Mouse (Mus musculus): ENCODE results near the gene Slc16a10.

The Slc16a10 gene

DNA sequence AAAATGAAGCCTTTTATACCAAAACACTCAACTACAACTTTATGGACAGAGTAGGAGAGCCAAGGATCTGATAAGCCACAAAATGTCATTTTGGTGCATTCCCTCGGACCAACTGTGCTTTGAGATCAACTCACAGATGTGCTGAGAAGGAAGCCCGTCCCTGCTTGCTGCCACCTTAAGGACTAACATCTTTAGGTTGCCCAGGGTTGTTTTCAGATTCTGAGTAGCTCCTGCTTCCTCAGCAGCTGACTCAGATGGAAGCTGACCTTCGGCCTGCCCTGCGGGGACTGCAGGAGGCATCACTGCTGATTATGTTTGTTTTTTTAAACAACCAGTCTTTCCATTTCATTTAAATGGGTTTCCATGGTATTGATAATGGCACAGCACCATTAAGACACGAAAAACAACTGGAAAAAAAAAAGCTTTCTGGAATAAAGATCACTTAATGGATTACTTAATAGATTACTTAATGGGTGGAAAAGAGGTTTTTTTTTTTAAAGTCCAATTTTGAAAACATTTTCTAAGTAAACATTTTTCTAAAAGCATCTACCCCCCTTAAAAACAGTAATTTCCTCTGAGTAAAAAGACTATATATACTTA is 78.7 kb downstream of the Slc16a10 start:
- DNase-seq = no peak

GRCm38 (mm10) chr10:40062812-40063211 is 79.2 kb downstream of the Slc16a10 start:
- no peak for DNase-seq

GRCm38 (mm10) chr10:40061926-40062325 is 80.1 kb downstream of the Slc16a10 start:
- no peak for DNase-seq

- DNase-seq = no peak
Measured at GRCm38 (mm10) chr10:40058786-40059120, 83.3 kb downstream of the Slc16a10 start.

DNA sequence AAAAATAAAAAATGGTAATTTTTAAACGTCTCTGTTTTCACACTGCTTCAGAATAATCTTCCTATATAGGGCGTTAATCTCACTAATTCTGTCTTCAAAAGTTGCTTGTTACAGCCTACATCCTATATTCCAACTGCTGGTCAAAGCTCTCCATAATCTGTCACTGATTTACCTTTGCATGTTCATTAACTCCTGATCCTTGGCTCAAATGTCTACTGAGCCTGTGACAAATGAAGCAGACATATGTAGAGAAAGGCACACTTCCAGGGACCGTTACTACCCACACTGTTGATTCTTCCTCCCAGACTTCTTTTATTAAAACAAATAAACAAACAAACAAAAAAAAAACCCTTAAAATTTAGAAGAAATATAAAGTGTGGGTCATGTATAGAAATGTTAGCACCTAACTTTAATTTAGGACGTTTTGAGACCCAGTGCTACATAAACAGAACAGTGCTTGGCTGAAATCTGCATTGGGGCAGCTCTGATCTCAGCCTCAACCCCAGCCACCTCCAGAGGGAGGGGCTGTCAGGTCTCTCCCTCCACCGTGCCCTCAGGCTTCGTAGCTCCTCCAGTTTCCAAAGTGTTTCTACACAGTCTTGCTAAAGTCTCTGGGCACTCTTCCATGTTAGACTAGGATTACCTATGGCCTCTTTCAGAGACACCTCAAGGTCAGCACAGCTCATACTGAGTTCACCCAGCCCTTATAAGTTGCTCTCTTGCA is 83.8 kb downstream of the Slc16a10 start:
- DNase-seq = no peak

DNA sequence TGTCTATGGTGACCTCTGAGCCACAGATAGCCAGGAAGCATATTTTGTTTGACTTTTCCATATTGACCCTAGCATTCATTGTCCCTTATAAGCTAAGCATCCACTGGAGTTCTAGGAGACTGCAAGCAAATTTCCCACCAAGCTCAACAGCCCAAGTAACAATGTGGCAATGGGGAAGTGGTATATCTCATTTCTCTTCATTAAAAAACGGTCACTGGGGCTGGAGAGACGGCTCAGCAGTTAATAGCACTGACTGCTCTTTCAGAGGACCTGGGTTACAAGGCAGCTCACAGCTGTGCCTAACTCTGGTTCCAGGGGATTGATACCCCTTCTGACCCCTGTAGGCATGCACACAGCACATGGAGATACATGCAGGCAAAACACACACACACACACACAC is 84.4 kb downstream of the Slc16a10 start:
- DNase-seq = no peak

- DNase-seq = no peak
Measured at GRCm38 (mm10) chr10:40054455-40054854, 87.6 kb downstream of the Slc16a10 start.

DNA sequence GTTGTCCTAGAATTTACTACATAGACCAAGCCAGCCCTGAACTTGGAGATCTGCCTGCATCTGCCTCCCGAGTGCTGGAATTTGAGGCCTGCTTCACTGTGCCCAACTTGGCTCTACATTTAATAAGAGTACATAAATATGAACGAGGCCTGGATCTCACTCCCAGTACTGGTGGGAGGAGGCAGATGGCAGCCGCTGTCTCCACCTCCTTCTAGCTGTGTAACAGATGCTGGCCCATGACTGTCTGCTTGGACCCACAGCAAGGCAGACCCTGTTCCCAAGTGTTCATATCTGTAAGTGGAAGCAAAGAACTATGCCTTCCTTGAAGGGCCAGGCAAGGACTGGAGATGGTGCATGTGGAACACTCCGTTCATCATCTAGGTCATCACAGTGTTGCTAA is 88.2 kb downstream of the Slc16a10 start:
- no peak for DNase-seq

- peak; percentile 34 for DNase-seq
Measured at GRCm38 (mm10) chr10:40053257-40053895, 88.7 kb downstream of the Slc16a10 start.

DNA sequence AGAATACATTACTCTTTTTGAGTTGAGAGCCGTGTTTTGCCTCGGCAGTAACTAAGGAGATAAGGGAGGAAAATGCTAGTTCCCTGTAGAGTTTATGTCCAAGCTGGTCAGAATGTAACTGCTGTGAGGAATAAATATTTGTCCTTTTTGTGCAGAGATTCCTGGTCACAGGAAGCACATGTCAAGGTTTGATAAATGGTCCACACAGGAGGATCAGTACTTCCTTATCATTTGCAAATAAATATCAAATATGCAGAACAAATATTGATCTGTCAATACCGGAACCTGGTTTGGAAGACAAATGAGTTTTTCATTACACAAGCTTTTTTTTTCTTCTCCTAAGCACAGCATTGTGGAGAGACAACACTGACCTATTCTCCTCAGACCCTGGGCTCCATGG is 90.1 kb downstream of the Slc16a10 start:
- no peak for DNase-seq

DNA sequence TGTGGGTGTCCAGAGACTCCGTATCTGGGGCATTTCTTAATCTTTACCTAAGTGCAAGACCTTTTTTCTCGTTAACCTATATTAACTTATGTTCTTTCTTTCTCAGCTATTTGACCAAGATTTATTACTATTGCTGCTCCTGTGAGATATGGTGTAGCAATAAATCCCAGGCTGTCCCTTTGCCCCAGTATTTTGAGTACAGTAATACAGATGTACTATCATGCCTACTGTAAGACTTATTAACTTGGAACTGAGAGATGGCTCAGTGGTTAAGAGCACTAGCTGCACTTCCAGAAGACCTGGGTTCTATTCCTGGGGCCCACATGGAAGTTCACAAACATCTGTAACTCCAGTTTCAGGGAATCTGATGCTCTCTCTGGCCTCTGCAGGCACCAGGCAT is 91.3 kb downstream of the Slc16a10 start:
- no peak for DNase-seq

GRCm38 (mm10) chr10:40041339-40041738 is 100.7 kb downstream of the Slc16a10 start:
- peak; percentile 51 for DNase-seq

DNA sequence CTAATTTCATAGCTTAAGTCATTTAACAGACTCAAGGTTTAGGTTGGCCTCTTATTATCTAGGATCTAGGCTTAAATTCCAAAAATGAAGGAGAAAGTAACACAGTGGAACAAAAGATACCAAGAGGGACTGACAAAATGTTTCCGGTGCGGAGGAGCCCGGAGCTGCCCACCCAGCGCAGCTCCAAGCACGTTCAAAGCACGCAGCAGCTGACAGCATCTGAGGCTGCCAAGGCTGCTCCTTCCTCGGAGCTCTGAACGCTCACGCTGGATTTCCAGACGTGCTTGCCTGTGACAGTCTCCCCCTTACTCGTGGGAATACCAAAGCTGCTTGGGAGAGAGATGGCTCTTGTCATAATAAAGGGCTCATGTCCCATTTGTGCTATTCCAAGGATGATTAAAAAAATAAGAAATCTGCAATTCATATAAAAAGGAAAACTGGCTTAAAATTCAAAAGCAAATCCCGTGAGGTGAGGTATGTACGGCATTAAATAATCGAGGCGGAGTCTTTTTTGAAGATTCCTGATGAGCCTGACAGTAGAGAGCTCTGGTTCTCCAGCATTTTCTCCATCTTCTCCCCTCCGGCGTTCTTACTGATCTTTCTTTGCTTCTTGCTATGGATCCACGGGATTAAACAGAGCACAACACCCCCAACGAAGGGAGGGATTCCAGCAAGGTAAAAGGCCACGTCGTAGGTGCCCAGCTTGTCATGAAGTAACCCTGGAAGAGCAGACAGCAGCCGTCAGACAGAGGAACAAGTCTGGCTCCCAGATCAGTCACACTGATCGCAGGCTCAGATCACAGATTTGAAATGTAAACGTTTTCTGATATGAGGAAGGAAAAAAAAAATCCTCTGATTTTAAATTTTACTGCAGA is 105.1 kb downstream of the Slc16a10 start:
- DNase-seq = no peak

DNA sequence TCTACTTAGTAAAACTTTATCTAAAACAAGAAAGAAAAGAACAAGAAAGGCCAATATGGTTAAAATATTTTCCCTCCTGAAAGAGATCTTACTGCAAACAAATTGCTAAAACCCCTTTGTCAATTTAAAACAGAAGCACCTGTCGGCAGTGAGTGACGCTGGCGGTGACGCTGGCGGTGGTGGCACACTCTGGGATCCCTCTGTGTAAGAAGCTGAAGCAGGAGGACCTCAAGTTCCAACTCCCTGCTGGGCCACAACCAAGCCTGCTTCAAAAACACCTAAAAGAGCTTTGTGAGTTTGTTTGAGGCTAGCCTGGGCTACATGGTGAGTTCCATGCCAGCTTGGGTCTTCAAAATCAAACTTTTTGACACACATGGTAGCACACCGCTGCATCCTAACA is 107.1 kb downstream of the Slc16a10 start:
- DNase-seq = no peak

GRCm38 (mm10) chr10:40032897-40033296 is 109.2 kb downstream of the Slc16a10 start:
- DNase-seq = no peak

- DNase-seq = no peak
Measured at GRCm38 (mm10) chr10:40030716-40031115, 111.3 kb downstream of the Slc16a10 start.

DNA sequence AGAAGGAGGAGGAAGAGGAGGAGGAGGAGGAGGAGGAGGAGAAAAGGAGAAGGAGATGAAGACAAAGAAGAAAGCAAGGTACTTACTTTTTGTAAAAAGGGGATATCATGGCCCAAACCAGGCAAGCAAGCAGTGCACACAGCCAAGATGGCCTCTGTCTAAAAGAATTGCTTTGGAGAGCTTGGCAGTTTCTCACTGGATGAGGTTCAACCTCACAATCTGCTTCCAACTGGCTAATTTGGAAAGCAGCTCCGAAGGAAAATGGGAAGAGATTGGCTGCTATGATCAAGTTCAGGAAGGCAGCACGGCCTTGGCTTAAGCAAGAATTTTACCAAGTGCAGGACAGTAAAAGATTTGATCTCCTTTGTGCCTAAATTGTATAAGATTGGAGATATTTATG is 112.4 kb downstream of the Slc16a10 start:
- DNase-seq = no peak

GRCm38 (mm10) chr10:40028091-40028490 is 114.0 kb downstream of the Slc16a10 start:
- DNase-seq = no peak

DNA sequence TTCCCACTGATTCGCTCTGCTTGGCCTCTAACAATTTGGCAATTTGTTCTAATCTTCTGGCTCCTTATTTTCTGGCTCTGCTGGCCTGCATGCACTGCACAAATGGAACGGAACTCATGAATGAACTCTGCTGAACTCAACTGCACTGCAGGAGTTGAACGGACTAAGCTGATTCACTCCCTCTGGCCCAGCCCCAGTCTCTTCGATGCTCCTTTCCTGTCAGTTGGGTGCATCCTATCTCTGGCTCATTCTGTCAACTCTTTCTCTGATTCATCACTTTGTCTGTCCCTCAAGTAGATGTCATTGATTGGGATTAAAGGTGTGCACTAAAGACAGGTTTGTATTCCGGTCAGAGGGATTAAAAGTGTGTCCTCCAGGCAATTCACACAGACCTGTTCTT is 115.5 kb downstream of the Slc16a10 start:
- no peak for DNase-seq

DNA sequence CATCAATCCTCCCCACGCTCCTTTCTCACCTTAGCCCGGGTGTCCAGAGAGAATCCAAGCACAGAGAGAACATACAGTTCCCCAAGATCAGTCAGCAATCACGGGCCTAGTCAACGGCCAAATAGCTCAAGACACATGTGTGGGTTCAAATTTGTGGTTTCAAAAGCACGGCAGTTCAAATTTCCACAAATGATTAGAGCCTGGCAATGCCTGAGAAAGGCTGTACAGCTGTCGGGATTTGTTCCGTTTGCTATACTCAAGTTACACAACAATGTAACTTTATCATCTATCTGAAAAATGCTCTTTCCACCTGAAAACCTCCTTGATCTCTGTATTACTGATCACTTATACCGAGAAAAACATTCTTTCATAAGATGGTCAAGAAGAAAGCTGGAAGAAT is 116.5 kb downstream of the Slc16a10 start:
- no peak for DNase-seq

DNA sequence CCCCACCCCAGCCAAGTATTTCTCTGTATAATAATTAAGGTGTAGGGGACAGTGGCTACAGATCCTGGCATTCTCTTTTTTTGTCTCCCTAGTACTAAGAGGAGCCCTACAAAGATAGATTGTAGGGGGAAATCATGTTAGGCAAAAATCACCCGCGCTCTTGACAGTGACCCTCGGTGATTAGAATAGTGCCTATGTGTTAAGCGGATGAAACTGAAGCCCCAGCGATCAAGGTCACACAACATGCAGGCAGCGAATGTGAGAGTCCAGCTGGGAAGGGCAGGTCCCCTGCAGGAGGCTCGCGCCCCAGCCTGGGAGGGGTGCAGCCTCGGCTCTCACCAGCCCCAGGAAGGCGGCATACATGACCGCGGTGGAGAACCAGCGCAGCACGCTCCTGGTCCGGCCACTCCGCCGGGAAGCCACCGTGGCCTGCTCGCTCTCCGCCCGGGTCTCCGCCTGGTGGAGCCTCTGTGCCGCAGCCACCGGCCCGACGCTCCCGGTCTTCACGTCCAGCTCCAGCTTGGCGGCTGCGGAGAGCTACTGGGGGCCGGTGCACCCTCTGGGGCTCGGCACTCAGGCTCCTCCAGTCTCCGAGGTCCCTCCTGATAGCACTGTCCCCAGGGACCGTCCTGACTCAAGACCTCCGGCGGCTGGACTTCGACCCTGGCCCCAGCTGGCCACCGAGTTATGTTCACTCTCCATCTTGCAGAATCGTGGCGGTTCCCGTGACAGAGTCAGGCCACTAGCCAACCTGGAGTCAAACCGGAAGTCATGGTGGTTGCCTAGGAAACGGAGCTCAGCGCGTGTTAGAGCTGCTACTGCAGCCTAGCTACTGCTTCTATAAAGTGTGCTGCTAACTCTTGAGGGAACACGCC is 117.3 kb downstream of the Slc16a10 start, which contains the start of gene Mfsd4b1:
TSS of gene Mfsd4b1 (minus strand) at position 715 of the 875 bp plus-strand sequence.
- peak; percentile 96 for DNase-seq

- no peak for DNase-seq
Measured at GRCm38 (mm10) chr10:40020401-40020800, 121.7 kb downstream of the Slc16a10 start.

All from embryo, embryonic 11 days (tissue).